Mouse (Mus musculus): ENCODE measurements around the gene Slc33a1. TPM values are rescaled to one million over a fixed set of nuclear protein-coding genes. Genes with fewer than 3 reads are reported as not detected.

The Slc33a1 gene
- 31.1 TPM for polyA plus RNA-seq (2015; fragmentation: Illumina TruSeq; extraction: RNeasy Lipid Tissue Mini Kit (QIAGEN cat#74804); ENCODE audit: low read depth, low replicate concordance)

GRCm38 (mm10) chr3:63964100-63964921 is at the start of gene Slc33a1:
Gene Slc33a1 (minus strand): TSS chr3:63964768.

DNA sequence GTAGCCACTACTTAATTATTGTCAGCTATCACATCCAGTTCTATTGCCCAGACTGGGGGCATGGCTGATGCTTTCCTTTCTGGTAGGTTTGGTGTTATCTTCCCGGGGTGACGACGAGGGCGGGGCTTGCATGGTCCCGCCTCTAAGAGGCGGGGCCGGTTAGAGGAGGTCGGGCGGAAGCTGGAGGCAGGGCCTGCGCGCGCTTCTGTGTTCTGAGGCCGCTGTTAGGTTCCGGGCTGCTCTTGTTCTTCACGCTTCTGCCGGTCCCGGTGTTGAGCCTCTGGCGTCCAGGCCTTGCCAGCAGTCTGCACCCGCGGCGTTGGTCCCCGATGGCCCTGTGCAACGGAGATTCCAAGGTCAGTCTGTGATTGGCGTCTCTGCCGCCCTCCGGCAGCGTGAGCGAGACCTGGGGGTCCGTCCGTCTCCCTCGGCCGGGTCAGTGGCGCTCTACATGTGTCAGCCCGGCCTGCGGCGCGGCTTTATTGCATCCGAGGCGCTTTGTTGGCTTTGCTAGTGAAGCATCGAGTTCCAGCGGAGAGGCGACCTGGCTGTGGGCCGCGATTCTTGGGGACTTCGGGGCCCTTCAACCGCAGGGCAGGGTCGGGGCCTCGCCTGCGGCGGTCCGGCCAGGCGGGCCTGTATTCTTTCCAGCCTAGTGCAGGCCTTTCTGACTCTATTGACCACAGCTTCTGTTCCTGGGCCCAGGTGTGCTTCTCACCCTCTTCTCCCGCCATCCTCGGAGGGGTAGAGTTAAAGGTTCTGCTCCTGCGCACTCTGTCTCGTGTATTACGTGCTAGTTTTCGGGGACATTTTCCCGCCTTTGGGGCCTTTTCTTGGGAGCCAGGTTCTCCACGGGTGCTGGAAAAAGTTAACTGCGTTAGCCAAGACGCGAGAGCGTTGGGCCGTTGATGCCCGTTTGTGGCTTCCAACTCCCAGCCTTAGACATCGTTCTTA is 11.7 kb upstream of the Slc33a1 start, which contains the start of gene Gmps:
Gmps (plus strand) TSS at position 152 of the 954 bp plus-strand sequence.

DNA sequence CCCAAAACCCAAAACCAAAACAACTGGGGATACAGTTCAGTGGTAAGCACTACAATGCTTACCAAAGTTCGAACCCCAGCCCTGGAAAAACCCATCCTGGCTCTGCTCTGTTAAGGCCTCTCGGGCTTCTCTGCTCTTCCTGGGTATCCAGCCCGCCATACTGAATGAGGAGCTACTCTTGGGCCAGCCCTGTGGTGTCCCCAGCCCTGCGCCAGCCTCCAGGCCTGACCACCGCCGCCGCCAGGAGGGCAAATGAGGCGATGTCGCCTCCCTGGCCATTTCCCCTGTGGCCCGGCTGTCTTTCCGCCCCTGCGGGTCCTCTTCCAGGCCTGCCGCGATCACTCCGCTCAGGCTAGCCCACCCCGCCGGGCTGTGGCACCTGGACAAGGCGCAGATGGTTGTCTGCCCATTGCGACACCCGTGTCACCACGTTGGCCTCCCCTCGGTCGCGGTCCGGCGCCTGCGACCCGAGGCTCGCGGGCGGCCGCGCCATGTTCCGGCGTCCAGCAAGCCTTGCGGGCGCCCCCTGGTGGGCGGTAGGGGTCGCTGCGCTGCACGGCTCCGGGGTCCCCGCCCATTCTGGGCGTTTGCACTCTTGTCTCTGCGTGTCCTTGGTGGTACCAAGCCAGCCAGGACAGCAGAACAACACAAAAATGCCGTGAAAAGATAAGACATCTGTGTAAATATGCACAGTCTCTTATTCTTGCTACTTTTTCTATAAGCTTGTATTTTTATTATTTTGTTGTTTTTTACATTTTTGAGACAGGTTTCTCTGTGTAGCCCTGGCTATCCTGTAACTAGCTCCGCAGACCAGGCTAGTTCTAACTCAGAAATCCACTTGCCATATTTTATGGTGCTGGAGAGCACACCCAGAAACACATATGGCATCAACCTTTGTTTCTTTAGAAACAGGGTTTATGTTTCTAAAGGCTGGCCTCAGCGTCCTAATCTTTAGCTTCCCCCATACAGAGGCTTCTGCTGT is 35.4 kb downstream of the Slc33a1 start, which contains the start of gene E130311K13Rik:
E130311K13Rik (minus strand) TSS at position 595 of the 982 bp plus-strand sequence.

GRCm38 (mm10) chr3:63899309-63899695 is 65.3 kb downstream of the Slc33a1 start, which contains the start of gene Plch1:
Gene Plch1 (minus strand): TSS chr3:63899472.

Other genes with a start within 250 kb of the Slc33a1 start
- 8.3 TPM for gene Plch1, start 65.3 kb downstream of the Slc33a1 start, polyA plus RNA-seq (2015; fragmentation: Illumina TruSeq; extraction: RNeasy Lipid Tissue Mini Kit (QIAGEN cat#74804); ENCODE audit: low read depth, low replicate concordance)
- 10.8 TPM for gene E130311K13Rik, start 35.3 kb downstream of the Slc33a1 start, polyA plus RNA-seq (2015; fragmentation: Illumina TruSeq; extraction: RNeasy Lipid Tissue Mini Kit (QIAGEN cat#74804); ENCODE audit: low read depth, low replicate concordance)
- gene Gmps, start 11.3 kb upstream of the Slc33a1 start, polyA plus RNA-seq (2015; fragmentation: Illumina TruSeq; extraction: RNeasy Lipid Tissue Mini Kit (QIAGEN cat#74804); ENCODE audit: low read depth, low replicate concordance), result 21.5 TPM
- 0.25 TPM for gene Vmn2r1, start 116.8 kb upstream of the Slc33a1 start, polyA plus RNA-seq (2015; fragmentation: Illumina TruSeq; extraction: RNeasy Lipid Tissue Mini Kit (QIAGEN cat#74804); ENCODE audit: low read depth, low replicate concordance)
- not detected for gene Vmn2r2, start 177.2 kb upstream of the Slc33a1 start, polyA plus RNA-seq (2015; fragmentation: Illumina TruSeq; extraction: RNeasy Lipid Tissue Mini Kit (QIAGEN cat#74804); ENCODE audit: low read depth, low replicate concordance)

All from brain, adult 10 weeks (tissue).